Mouse (Mus musculus): ENCODE data around the gene Gm9887. TPM values are rescaled to one million over a fixed set of nuclear protein-coding genes. Genes with fewer than 3 reads are reported as not detected.
"Not testable (repeated sequence)": the region's sequence is repeated elsewhere in the genome, so short reads cannot be mapped to it uniquely, and the experiment has no call there.

Gm9887 gene
- polyA plus RNA-seq, 1 experiment from 2014 or later = 1.7 TPM

GRCm38 (mm10) chr12:69377636-69378035 lies 5.4 kb upstream of the Gm9887 start:
- 94% methylated on average over 6 of the region's 6 CpGs for WGBS
- H3K27ac ChIP-seq; H3K9ac ChIP-seq; H3K27me3 ChIP-seq (ENCODE audit: control insufficient read depth, insufficient read depth, low read length); ATAC-seq (ENCODE audit: low FRiP score); H3K4me3 ChIP-seq (replicated peaks; ENCODE audit: low read length); H3K9me3 ChIP-seq (ENCODE audit: control insufficient read depth, low read length); DNase-seq (ENCODE audit: low spot score); H3K4me2 ChIP-seq (replicated peaks): not testable (repeated sequence)
- Histone ChIP-seq H3K36me3 (replicated peaks; ENCODE audit: control insufficient read depth, insufficient read depth) (peaks cover 28% of the 10 kb centered on the region), H3K4me1 (replicated peaks; ENCODE audit: control insufficient read depth, insufficient read depth, low read length) (peaks cover 19% of the 10 kb centered on the region)

GRCm38 (mm10) chr12:69377188-69377587 lies 4.9 kb upstream of the Gm9887 start:
- no peaks in the 10 kb centered on the region for H3K27me3 ChIP-seq (ENCODE audit: control insufficient read depth, insufficient read depth, low read length)

DNA sequence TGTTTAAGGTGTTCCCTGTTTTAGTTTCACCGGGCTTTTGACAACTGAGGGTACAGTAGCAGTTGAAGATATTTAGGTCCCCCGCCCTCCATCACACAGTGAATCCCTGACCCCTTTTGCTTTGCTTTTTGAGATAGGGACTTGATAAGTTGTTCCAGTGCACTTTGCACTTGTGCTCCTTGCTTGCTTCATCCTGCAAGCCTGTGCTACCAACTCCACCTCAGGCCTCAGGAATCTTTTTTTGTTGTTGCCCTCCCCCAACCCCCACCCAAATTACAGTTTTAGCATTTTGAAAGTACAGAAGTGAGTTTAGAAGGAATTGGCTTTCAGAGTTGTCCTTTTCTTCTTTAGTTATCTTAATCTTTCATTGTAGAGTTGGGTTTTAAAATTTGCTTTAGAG lies 3.9 kb upstream of the Gm9887 start:
- no peak for ATAC-seq (ENCODE audit: low FRiP score)
- Histone ChIP-seq H3K4me3 (replicated peaks; ENCODE audit: low read length) (no peak overlapping the region), H3K27me3 (ENCODE audit: control insufficient read depth, insufficient read depth, low read length) (no peaks in the 10 kb centered on the region), H3K9me3 (ENCODE audit: control insufficient read depth, low read length) (no peaks in the 10 kb centered on the region), H3K4me2 (replicated peaks) (no peak overlapping the region), H3K36me3 (replicated peaks; ENCODE audit: control insufficient read depth, insufficient read depth) (peaks cover 28% of the 10 kb centered on the region), H3K27ac (no peak overlapping the region), H3K4me1 (replicated peaks; ENCODE audit: control insufficient read depth, insufficient read depth, low read length) (peaks cover 19% of the 10 kb centered on the region), H3K9ac (no peak overlapping the region)
- WGBS = 86% methylated on average over 2 of the region's 2 CpGs
- DNase-seq (ENCODE audit: low spot score) = no peak

More at GRCm38 (mm10) chr12:69377188-69377587, 4.9 kb upstream of the Gm9887 start:
- DNase-seq (ENCODE audit: low spot score) (no peak), ATAC-seq (ENCODE audit: low FRiP score) (no peak)
- Histone ChIP-seq H3K9me3 (ENCODE audit: control insufficient read depth, low read length) (no peaks in the 10 kb centered on the region), H3K36me3 (replicated peaks; ENCODE audit: control insufficient read depth, insufficient read depth) (peaks cover 28% of the 10 kb centered on the region), H3K4me3 (replicated peaks; ENCODE audit: low read length) (no peak overlapping the region), H3K4me1 (replicated peaks; ENCODE audit: control insufficient read depth, insufficient read depth, low read length) (peaks cover 19% of the 10 kb centered on the region), H3K27ac (no peak overlapping the region), H3K4me2 (replicated peaks) (no peak overlapping the region), H3K9ac (no peak overlapping the region)
- 100% methylated on average over 1 of the region's 1 CpGs for WGBS

GRCm38 (mm10) chr12:69373850-69374766 lies 1.9 kb upstream of the Gm9887 start:
- peak overlapping the region; percentile 100 for H3K4me3 ChIP-seq (replicated peaks; ENCODE audit: low read length)
- peaks cover 23% of the 10 kb centered on the region for H3K4me1 ChIP-seq (replicated peaks; ENCODE audit: control insufficient read depth, insufficient read depth, low read length)
- ATAC-seq (ENCODE audit: low FRiP score) = no peak
- no peak for DNase-seq (ENCODE audit: low spot score)
- H3K9me3 ChIP-seq (ENCODE audit: control insufficient read depth, low read length) = no peaks in the 10 kb centered on the region
- peaks cover 28% of the 10 kb centered on the region for H3K36me3 ChIP-seq (replicated peaks; ENCODE audit: control insufficient read depth, insufficient read depth)
- peak overlapping the region; percentile 96 for H3K9ac ChIP-seq
- H3K4me2 ChIP-seq (replicated peaks) = peak overlapping the region; percentile 97
- 42% methylated on average over 11 of the region's 11 CpGs for WGBS
- H3K27ac ChIP-seq = no peak overlapping the region
- H3K27me3 ChIP-seq (ENCODE audit: control insufficient read depth, insufficient read depth, low read length) = no peaks in the 10 kb centered on the region

GRCm38 (mm10) chr12:69372731-69373331 lies 573 bp upstream of the Gm9887 start:
- Histone ChIP-seq H3K27me3 (ENCODE audit: control insufficient read depth, insufficient read depth, low read length) (no peaks in the 10 kb centered on the region), H3K4me2 (replicated peaks) (peak overlapping the region; percentile 97), H3K9me3 (ENCODE audit: control insufficient read depth, low read length) (no peaks in the 10 kb centered on the region), H3K4me1 (replicated peaks; ENCODE audit: control insufficient read depth, insufficient read depth, low read length) (peaks cover 23% of the 10 kb centered on the region), H3K27ac (peak overlapping the region; percentile 94), H3K36me3 (replicated peaks; ENCODE audit: control insufficient read depth, insufficient read depth) (peaks cover 20% of the 10 kb centered on the region), H3K9ac (peak overlapping the region; percentile 96), H3K4me3 (replicated peaks; ENCODE audit: low read length) (peak overlapping the region; percentile 100)
- no peak for DNase-seq (ENCODE audit: low spot score)
- peak; percentile 4; the same call in 1 of the 2 replicates for ATAC-seq (ENCODE audit: low FRiP score)
- WGBS = under 1% methylated on average over 42 of the region's 42 CpGs

GRCm38 (mm10) chr12:69371421-69371853 lies 821 bp downstream of the Gm9887 start:
- Histone ChIP-seq H3K9ac (peak overlapping the region; percentile 69), H3K4me1 (replicated peaks; ENCODE audit: control insufficient read depth, insufficient read depth, low read length) (peaks cover 23% of the 10 kb centered on the region), H3K9me3 (ENCODE audit: control insufficient read depth, low read length) (no peaks in the 10 kb centered on the region), H3K4me3 (replicated peaks; ENCODE audit: low read length) (peak overlapping the region; percentile 100), H3K36me3 (replicated peaks; ENCODE audit: control insufficient read depth, insufficient read depth) (peaks cover 20% of the 10 kb centered on the region), H3K27ac (peak overlapping the region; percentile 94), H3K4me2 (replicated peaks) (peak overlapping the region; percentile 97), H3K27me3 (ENCODE audit: control insufficient read depth, insufficient read depth, low read length) (no peaks in the 10 kb centered on the region)
- 0% methylated on average over 23 of the region's 24 CpGs for WGBS
- DNase-seq (ENCODE audit: low spot score) = no peak
- peak; percentile 91 for ATAC-seq (ENCODE audit: low FRiP score)

- H3K27me3 ChIP-seq (ENCODE audit: control insufficient read depth, insufficient read depth, low read length) = no peaks in the 10 kb centered on the region
- peaks cover 23% of the 10 kb centered on the region for H3K4me1 ChIP-seq (replicated peaks; ENCODE audit: control insufficient read depth, insufficient read depth, low read length)
- H3K27ac ChIP-seq = peak overlapping the region; percentile 94; the same call in 1 of the 2 replicates
- no peaks in the 10 kb centered on the region for H3K9me3 ChIP-seq (ENCODE audit: control insufficient read depth, low read length)
- no peak for ATAC-seq (ENCODE audit: low FRiP score)
- peaks cover 17% of the 10 kb centered on the region for H3K36me3 ChIP-seq (replicated peaks; ENCODE audit: control insufficient read depth, insufficient read depth)
- peak overlapping the region; percentile 69 for H3K9ac ChIP-seq
- H3K4me2 ChIP-seq (replicated peaks) = peak overlapping the region; percentile 97
- 17% methylated on average over 7 of the region's 7 CpGs for WGBS
- H3K4me3 ChIP-seq (replicated peaks; ENCODE audit: low read length) = peak overlapping the region; percentile 100
- no peak for DNase-seq (ENCODE audit: low spot score)
These were observed 1.3 kb downstream of the Gm9887 start for GRCm38 (mm10) chr12:69370936-69371335.

- Histone ChIP-seq H3K4me3 (replicated peaks; ENCODE audit: low read length) (no peak overlapping the region), H3K4me2 (replicated peaks) (no peak overlapping the region), H3K27me3 (ENCODE audit: control insufficient read depth, insufficient read depth, low read length) (no peaks in the 10 kb centered on the region), H3K36me3 (replicated peaks; ENCODE audit: control insufficient read depth, insufficient read depth) (no peaks in the 10 kb centered on the region), H3K9ac (no peak overlapping the region), H3K4me1 (replicated peaks; ENCODE audit: control insufficient read depth, insufficient read depth, low read length) (peaks cover 4% of the 10 kb centered on the region; the same call in 1 of the 2 replicates), H3K27ac (no peak overlapping the region), H3K9me3 (ENCODE audit: control insufficient read depth, low read length) (no peaks in the 10 kb centered on the region)
- WGBS = 81% methylated on average over 2 of the region's 2 CpGs
- no peak for ATAC-seq (ENCODE audit: low FRiP score)
- DNase-seq (ENCODE audit: low spot score) = no peak
These were observed 4.7 kb downstream of the Gm9887 start for GRCm38 (mm10) chr12:69367557-69367956.

GRCm38 (mm10) chr12:69366424-69366823 lies 5.8 kb downstream of the Gm9887 start:
- no peak for DNase-seq (ENCODE audit: low spot score)
- no peak overlapping the region for H3K4me3 ChIP-seq (replicated peaks; ENCODE audit: low read length)

More at GRCm38 (mm10) chr12:69366424-69366823, 5.8 kb downstream of the Gm9887 start:
- no peaks in the 10 kb centered on the region for H3K27me3 ChIP-seq (ENCODE audit: control insufficient read depth, insufficient read depth, low read length)
- peaks cover 4% of the 10 kb centered on the region; the same call in 1 of the 2 replicates for H3K4me1 ChIP-seq (replicated peaks; ENCODE audit: control insufficient read depth, insufficient read depth, low read length)
- no peak overlapping the region for H3K27ac ChIP-seq
- no peak overlapping the region for H3K4me2 ChIP-seq (replicated peaks)
- no peaks in the 10 kb centered on the region for H3K9me3 ChIP-seq (ENCODE audit: control insufficient read depth, low read length)
- H3K36me3 ChIP-seq (replicated peaks; ENCODE audit: control insufficient read depth, insufficient read depth) = no peaks in the 10 kb centered on the region
- ATAC-seq (ENCODE audit: low FRiP score) = no peak
- H3K9ac ChIP-seq = no peak overlapping the region
